Mouse (Mus musculus) hindbrain, embryonic 13.5 days (tissue): ENCODE data around the gene Stx6. TPM values are rescaled to one million over a fixed set of nuclear protein-coding genes. Genes with fewer than 3 reads are reported as not detected.

Experiments used
- ATAC-seq: fragments of 200-750 bp; cut with Nextera tagmentation; 2 replicates; pipeline ENCODE4 v1.8.0; 2017; ENCODE audit warnings: moderate TSS enrichment; ENCODE audit not compliant: low FRiP score
- H3K27ac ChIP-seq: fragments of 300-500 bp; sonication (generic); 2 replicates; pipeline ENCODE4 v1.5.1; 2015; ENCODE audit warnings: inconsistent platforms, mild to moderate bottlenecking, moderate library complexity
- H3K27me3 ChIP-seq: fragments of 300-500 bp; sonication (generic); 2 replicates; pipeline ENCODE4 v1.6.1; 2015; ENCODE audit warnings: mild to moderate bottlenecking, inconsistent platforms
- H3K36me3 ChIP-seq: fragments of 300-500 bp; sonication (generic); 2 replicates; pipeline ENCODE4 v1.6.1; 2015; ENCODE audit warnings: mild to moderate bottlenecking, inconsistent platforms
- H3K4me1 ChIP-seq: fragments of 300-500 bp; sonication (generic); replicated peaks from 2 replicates; pipeline ENCODE4 v1.6.1; 2015; ENCODE audit warnings: inconsistent platforms
- H3K4me2 ChIP-seq: fragments of 300-500 bp; sonication (generic); 2 replicates; pipeline ENCODE4 v1.6.1; 2015; ENCODE audit warnings: inconsistent platforms, mild to moderate bottlenecking, moderate library complexity
- H3K4me3 ChIP-seq: fragments of 300-500 bp; sonication (generic); 2 replicates; pipeline ENCODE4 v1.5.1; 2015; ENCODE audit warnings: mild to moderate bottlenecking, inconsistent platforms
- H3K9ac ChIP-seq: fragments of 300-500 bp; sonication (generic); 2 replicates; pipeline ENCODE4 v1.6.1; 2015; ENCODE audit warnings: mild to moderate bottlenecking, inconsistent platforms
- H3K9me3 ChIP-seq: fragments of 300-500 bp; sonication (generic); 2 replicates; pipeline ENCODE4 v1.6.1; 2016; ENCODE audit warnings: inconsistent platforms
- WGBS: fragments of 180-500 bp; shearing (Covaris S2); methylation state at CpG from one replicate; pipeline ENCODE4 v1.1.7; 2015; 5-methylcytosine and 5-hydroxymethylcytosine counted together
- polyA plus RNA-seq: library from polyadenylated mRNA; unstranded; fragments of >200 nt; fragmentation: Nextera tagmentation; extraction: Ambion mirVana; gene quantifications from 2 replicates; pipeline ENCODE4 v1.2.1, GENCODE M21; 2015

Gene Stx6
- polyA plus RNA-seq, 1 experiment from 2014 or later: 121 TPM

DNA sequence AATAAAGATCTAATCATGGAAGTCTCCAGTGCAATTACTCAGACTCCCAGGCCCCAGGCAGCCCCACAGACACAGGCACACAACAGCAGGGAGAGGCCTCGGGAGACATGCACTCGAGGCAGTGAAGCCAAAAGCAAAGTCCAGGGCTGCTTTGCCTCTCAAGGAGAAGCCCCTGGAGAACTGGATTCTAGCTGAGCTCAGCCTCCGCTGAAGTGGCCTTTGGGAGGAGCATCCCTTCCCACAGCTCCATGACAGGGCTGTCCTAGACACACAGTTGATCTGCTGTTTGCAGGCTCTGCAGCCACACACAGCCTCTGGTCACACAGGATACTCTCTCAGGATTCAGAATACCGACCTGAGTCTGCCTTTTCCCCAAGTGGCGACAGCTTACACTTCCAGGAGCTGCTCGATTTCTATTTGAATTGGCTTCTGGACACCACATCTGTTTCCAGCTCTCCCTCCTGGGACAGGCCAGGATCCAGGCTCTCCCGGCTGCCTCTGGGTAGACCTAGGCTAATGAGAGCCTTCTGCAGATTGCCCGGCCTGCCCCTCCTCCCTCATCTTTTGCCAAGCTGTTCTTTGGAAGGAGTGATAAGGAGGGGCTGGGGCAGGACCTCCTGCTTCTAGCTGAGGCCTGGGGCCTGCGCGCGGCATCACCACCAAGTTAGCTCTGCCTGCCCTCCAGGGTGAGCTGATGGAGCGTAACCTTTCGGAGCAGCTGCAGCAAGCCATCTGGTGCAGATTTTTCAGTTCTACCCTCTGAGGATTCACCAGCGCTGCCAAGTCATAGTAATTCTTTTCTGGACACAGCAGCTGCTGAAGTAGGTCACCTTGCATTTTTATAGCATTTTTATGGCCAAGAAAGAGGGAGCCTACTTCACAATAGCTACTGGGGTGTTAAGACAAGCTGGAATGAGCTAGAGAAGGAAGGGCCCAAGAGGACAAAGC lies 71.2 kb downstream of the Stx6 start:
- no peaks in the 10 kb centered on the region for H3K27me3 ChIP-seq
- peak overlapping the region; percentile 93 for H3K27ac ChIP-seq
- H3K4me2 ChIP-seq: peak overlapping the region; percentile 13; the same call in 1 of the 2 replicates
- 11% methylated on average over 14 of the region's 14 CpGs for WGBS
- H3K9me3 ChIP-seq: no peaks in the 10 kb centered on the region
- peak overlapping the region; percentile 53; the same call in 1 of the 2 replicates for H3K9ac ChIP-seq
- no peaks in the 10 kb centered on the region for H3K36me3 ChIP-seq
- H3K4me1 ChIP-seq: peaks cover 72% of the 10 kb centered on the region
- H3K4me3 ChIP-seq: no peak overlapping the region
- peak; percentile 55 for ATAC-seq

DNA sequence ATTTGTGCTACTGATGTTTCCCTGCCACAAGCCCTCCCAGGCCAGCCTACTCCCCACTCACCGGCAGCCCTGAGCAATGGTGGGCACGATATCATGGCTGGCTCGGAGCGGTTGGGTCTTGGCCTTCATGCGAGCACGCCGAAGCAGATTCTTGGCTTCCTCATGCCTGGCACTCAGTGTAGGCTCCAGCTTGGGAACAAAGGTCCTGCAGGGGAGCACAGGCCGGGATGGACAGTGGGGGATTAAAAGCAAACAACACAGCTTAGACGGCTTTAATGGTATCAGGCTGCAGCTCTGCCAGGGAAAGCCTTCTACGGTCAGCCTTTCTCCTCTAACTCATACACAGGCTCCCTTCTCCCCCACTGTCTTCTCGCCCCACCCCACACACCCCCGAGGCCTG lies 73.9 kb downstream of the Stx6 start:
- H3K27ac ChIP-seq: peak overlapping the region; percentile 94
- H3K9me3 ChIP-seq: no peaks in the 10 kb centered on the region
- H3K4me3 ChIP-seq: no peak overlapping the region
- WGBS: 73% methylated on average over 12 of the region's 12 CpGs
- ATAC-seq: no peak
- H3K27me3 ChIP-seq: no peaks in the 10 kb centered on the region
- H3K36me3 ChIP-seq: no peaks in the 10 kb centered on the region
- H3K9ac ChIP-seq: 0 out of 2 replicates have a peak overlapping the region, but pooled peaks have one; percentile 25
- H3K4me1 ChIP-seq: peaks cover 94% of the 10 kb centered on the region
- H3K4me2 ChIP-seq: no peak overlapping the region

DNA sequence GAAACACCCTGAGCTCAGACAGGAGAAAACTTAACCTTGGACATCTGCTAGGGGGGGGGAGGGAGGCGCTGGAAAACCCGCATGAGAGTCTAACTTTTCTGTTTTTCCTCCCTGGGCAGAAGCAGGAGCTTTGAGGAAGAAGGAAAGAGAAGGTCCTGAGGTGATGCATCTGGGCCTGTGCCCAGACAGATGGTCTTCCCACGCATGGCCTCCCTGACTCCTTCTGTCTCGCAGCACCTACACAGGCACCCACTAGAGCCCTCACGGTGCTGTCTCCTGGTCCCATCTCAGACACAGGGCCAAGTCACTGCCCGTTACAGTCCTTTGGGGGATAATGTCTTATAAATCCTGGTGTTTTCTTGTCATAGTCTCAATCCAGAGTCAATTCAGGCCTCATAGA lies 74.3 kb downstream of the Stx6 start:
- Histone ChIP-seq H3K36me3 (no peaks in the 10 kb centered on the region), H3K4me2 (no peak overlapping the region), H3K4me1 (peaks cover 96% of the 10 kb centered on the region), H3K9me3 (no peaks in the 10 kb centered on the region), H3K9ac (no peak overlapping the region), H3K4me3 (no peak overlapping the region), H3K27me3 (no peaks in the 10 kb centered on the region), H3K27ac (peak overlapping the region; percentile 94)
- ATAC-seq: no peak
- 61% methylated on average over 6 of the region's 6 CpGs for WGBS

DNA sequence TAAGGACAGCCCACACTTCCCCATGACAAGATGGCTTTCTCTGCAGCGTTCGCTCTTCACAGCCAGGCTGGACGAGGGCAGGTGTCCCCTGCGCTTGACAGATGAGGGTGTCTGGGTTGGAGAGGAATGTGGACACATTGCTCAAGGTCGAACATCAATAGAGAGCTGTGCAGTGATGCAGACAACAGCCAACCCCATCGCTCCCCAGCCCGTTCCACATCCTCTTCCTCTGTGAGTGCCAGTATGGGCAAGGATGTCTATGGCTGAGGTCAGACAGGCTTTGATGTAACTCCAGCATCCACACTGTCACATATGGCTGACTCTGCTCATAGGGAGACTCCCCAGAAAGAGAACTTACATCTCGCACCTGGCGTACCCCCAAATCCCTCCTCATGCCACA lies 74.9 kb downstream of the Stx6 start:
- no peaks in the 10 kb centered on the region for H3K36me3 ChIP-seq
- H3K27me3 ChIP-seq: no peaks in the 10 kb centered on the region
- no peak overlapping the region for H3K4me2 ChIP-seq
- peak overlapping the region; percentile 49 for H3K9ac ChIP-seq
- H3K4me1 ChIP-seq: peaks cover 91% of the 10 kb centered on the region
- WGBS: 74% methylated on average over 9 of the region's 9 CpGs
- H3K9me3 ChIP-seq: no peaks in the 10 kb centered on the region
- no peak overlapping the region for H3K4me3 ChIP-seq
- no peak for ATAC-seq
- peak overlapping the region; percentile 94 for H3K27ac ChIP-seq

DNA sequence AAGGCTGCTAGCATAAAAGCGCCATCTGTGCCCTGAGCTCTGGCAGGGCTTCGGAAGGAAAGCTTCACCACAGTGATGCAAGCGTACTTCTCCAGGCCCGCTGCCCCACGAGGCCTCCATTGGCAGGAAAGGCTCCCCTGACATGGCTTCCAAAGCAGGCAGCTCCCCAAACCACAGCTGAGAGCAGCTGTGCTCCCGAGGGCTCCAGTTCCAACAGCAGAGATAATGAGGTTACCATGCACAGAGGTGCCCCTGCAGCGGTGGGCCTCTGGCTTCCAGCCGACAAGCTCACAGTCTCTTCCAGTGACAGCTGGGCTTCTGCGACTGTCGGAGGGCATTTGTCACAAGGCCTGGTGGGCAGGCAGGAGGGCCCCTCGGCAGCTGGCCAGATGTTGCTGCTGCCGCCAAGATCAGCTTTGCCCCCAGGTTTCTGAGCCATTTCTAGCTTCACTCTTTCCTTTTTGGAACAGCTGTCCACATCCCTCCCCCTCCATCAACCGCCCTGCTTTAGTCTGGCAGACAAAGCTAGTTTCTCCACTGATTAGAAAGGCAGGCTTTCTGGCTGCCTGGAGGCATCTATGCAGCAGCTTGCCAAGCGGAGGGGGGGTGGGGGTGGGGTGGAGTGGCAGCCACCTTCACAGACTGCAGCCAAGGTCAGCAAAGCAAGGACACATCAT lies 75.6 kb downstream of the Stx6 start:
- peak overlapping the region; percentile 49 for H3K9ac ChIP-seq
- no peaks in the 10 kb centered on the region for H3K36me3 ChIP-seq
- peaks cover 86% of the 10 kb centered on the region for H3K4me1 ChIP-seq
- peak overlapping the region; percentile 94 for H3K27ac ChIP-seq
- H3K4me2 ChIP-seq: peak overlapping the region; percentile 16; the same call in 1 of the 2 replicates
- H3K4me3 ChIP-seq: no peak overlapping the region
- no peaks in the 10 kb centered on the region for H3K27me3 ChIP-seq
- WGBS: 10% methylated on average over 14 of the region's 14 CpGs
- ATAC-seq: peak; percentile 63
- H3K9me3 ChIP-seq: no peaks in the 10 kb centered on the region

DNA sequence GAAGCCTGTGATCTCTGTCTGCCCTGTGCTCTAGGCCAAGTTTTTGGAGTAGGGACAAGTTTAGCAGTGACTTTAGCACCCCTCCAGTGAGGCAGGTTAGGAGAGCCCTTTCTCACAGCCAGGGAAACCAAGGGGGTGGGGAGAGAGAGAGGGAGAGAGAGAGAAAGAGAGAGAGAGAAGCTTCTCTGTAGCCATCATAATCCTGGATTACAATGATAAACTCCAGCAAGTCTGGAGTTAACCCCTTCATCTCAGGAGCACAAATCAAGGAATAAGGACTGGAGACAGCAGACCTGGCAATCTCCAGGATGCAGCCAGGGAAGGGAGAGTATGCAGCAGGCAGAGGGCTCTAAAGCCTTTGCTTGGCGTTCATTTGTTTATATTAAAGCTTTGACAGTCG lies 77.1 kb downstream of the Stx6 start:
- Histone ChIP-seq H3K27me3 (no peaks in the 10 kb centered on the region), H3K4me2 (no peak overlapping the region), H3K27ac (peak overlapping the region; percentile 94), H3K4me3 (no peak overlapping the region), H3K4me1 (peaks cover 75% of the 10 kb centered on the region), H3K36me3 (no peaks in the 10 kb centered on the region), H3K9me3 (no peaks in the 10 kb centered on the region), H3K9ac (no peak overlapping the region)
- no peak for ATAC-seq
- WGBS: 29% methylated on average over 2 of the region's 2 CpGs

DNA sequence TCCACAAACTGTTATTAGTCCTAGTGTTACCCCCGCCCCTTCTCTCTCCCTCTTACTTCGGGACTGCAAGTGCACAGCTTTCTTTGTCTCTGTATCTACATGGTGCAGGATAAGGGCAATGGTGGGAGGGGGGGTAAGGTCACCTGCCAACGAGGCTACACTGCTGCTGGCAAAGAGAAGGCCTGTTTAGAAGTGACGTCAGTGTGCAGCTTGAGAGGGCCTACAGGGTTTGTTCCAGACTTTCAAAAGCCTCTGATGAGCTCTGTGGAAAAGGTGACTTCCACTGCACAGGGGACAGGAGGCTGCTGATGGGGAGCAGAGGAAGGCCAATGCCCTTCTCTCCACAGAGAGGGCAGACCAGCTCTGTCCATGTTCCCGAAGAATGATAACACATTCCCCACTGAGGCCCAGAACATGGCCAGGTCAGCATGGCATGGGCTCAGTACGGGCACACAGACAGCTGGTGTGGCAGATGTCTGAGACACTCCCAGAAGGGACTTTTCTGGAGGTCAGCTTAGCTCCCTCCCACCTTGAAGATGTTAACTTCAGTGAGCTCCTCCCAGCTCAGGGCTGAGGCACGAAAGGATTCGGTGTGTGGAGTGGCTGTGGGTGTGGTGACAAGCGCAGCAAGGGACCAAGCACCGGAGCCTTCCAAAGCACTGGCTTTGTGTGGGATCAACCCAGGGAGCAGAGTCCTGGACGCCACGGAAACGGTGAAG lies 78.0 kb downstream of the Stx6 start:
- Histone ChIP-seq H3K9ac (no peak overlapping the region), H3K4me1 (peaks cover 66% of the 10 kb centered on the region), H3K27ac (peak overlapping the region; percentile 62; the same call in 1 of the 2 replicates), H3K36me3 (no peaks in the 10 kb centered on the region), H3K4me2 (no peak overlapping the region), H3K27me3 (no peaks in the 10 kb centered on the region; the same call in 1 of the 2 replicates), H3K9me3 (no peaks in the 10 kb centered on the region), H3K4me3 (no peak overlapping the region)
- 34% methylated on average over 13 of the region's 13 CpGs for WGBS
- ATAC-seq: no peak

DNA sequence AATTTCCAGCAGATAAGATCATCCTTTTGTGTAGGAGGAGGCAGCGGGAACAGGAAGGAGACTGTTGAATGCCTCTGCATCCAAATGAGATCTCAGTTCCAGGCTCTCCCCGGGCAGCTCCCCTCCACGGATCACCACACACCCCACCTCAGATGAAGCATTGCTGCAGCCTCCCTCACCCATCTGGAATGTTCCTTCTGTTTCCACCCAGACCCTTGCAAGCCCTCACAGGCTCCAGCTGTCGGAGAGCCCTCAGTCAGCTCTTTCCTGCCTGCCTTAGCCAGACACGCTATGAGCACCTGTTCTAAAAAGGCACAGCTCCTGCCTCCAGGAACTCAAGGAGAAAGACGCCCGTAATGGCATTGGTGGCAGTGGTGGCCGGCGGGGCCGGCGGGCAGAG lies 78.9 kb downstream of the Stx6 start:
- 67% methylated on average over 11 of the region's 11 CpGs for WGBS
- H3K9ac ChIP-seq: no peak overlapping the region
- no peaks in the 10 kb centered on the region for H3K36me3 ChIP-seq
- H3K27me3 ChIP-seq: peaks cover 4% of the 10 kb centered on the region
- H3K27ac ChIP-seq: peak overlapping the region; percentile 62; the same call in 1 of the 2 replicates
- no peak overlapping the region for H3K4me2 ChIP-seq
- ATAC-seq: no peak
- H3K4me1 ChIP-seq: peaks cover 57% of the 10 kb centered on the region
- H3K9me3 ChIP-seq: no peaks in the 10 kb centered on the region
- no peak overlapping the region for H3K4me3 ChIP-seq

DNA sequence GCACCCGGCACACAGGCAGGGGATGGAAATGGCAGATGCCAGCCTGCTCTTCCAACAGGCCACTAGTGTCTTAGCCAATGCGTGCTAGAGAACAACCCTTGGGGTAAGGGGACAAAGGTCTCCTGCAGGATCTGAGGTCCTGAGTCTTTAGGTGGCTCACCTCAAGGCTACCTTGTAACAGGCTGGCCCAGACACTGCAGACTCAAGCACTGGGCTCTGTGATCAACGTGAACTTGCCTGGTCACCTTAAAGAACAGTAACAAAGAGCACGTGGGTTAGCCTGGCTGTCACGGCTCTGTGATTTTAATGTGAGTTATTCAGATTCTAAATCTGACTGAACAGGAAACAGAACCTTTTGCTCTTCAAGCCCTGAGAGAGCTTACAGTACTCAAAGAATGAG lies 79.6 kb downstream of the Stx6 start:
- no peak for ATAC-seq
- no peak overlapping the region for H3K4me2 ChIP-seq
- no peaks in the 10 kb centered on the region for H3K36me3 ChIP-seq
- H3K9me3 ChIP-seq: no peaks in the 10 kb centered on the region
- H3K27me3 ChIP-seq: peaks cover 10% of the 10 kb centered on the region
- H3K9ac ChIP-seq: no peak overlapping the region
- H3K4me1 ChIP-seq: peaks cover 50% of the 10 kb centered on the region
- WGBS: 82% methylated on average over 5 of the region's 5 CpGs
- H3K27ac ChIP-seq: no peak overlapping the region
- H3K4me3 ChIP-seq: no peak overlapping the region

DNA sequence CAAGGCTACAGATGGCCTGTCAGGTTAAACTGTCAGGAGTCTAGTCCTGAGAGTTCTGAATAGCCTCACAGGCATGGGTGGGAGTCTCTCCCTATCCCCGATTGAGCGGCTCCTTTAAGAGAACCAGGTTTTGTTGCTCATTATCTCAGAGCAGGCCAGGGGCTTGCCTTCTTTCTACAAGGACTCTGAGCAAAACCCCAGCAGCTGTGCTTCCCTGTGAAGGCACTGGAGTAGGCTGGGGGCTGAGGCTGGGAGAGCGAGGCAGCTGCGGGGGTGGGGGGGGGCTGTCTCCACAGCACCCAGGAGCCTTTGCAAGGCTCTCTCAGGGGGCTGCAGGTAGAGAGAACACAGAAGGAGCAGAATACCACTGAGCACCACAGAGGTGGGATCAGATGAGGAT lies 80.7 kb downstream of the Stx6 start:
- Histone ChIP-seq H3K27ac (no peak overlapping the region), H3K4me2 (no peak overlapping the region), H3K9me3 (no peaks in the 10 kb centered on the region), H3K4me1 (peaks cover 45% of the 10 kb centered on the region), H3K9ac (peak overlapping the region; percentile 43; the same call in 1 of the 2 replicates), H3K4me3 (no peak overlapping the region), H3K27me3 (peaks cover 11% of the 10 kb centered on the region), H3K36me3 (no peaks in the 10 kb centered on the region)
- WGBS: 67% methylated on average over 4 of the region's 4 CpGs
- no peak for ATAC-seq

DNA sequence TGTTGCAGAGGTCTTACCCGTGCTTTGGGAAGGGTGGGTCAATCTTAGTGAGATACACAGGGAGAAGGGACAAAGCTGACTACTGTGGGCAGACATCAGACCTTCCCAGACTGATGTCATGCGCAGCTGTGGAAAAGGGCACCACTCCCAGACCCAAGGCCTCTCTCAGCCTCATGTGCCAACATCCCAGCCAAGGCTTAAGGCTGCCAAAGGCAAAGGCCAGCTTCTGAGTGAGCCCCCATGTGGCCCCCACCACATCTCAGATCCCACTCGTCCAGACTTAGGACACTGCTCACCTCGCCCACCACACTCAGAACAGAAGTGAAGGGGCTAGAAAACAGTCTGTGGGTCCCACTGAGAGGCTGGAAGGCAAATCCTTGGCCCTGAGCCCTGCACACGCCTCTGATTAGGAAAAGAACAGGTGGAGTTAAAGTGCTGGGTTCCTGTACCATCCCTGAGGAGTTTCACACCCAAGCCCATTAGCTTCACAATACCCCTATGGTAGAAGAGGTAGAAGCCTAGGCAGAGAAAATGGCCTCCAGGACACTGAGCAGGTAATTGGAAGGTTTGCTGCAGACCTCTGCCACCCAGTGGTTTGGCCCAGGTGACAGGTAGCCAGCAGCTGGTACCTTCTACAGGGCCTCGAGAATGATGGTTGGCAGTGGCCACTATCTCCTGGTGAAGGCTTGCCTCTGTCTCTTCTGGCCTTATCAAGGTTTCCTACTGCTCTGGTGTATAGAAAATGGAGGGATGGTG lies 81.6 kb downstream of the Stx6 start:
- Histone ChIP-seq H3K4me2 (no peak overlapping the region), H3K36me3 (no peaks in the 10 kb centered on the region), H3K9me3 (no peaks in the 10 kb centered on the region), H3K4me1 (peaks cover 45% of the 10 kb centered on the region), H3K27me3 (peaks cover 21% of the 10 kb centered on the region), H3K9ac (no peak overlapping the region), H3K4me3 (no peak overlapping the region), H3K27ac (no peak overlapping the region)
- ATAC-seq: no peak
- WGBS: 86% methylated on average over 6 of the region's 6 CpGs
